Mouse (Mus musculus) cerebral cortex, adult 2 months (tissue): ENCODE data around the gene Tbx2.

Experiments used
- WGBS: fragments of 180-500 bp; shearing (Covaris S2); methylation state at CpG from one replicate; pipeline ENCODE4 v1.1.7; 2018; 5-methylcytosine and 5-hydroxymethylcytosine counted together

Tbx2 gene

DNA sequence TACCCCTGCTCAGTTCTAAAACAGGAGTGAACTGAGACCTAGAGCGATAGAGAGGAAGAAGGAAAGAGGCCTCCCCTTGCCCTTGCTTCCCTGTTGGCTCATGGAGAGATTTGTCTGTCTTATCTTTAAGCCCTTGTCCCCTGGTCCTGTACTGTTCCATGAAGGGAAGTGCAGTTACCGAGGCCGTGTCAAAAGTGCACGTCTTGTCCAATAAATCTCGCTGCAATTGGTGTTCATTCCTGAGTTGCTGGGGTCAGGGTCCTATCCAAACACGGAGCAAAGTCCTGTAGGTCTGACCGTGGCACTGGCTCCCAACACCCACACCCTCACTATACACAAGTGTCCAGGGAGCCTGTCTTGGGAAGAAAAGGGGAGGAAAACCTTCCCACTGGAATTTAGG lies 6.5 kb upstream of the Tbx2 start:
- WGBS: 94% methylated on average over 7 of the region's 7 CpGs

DNA sequence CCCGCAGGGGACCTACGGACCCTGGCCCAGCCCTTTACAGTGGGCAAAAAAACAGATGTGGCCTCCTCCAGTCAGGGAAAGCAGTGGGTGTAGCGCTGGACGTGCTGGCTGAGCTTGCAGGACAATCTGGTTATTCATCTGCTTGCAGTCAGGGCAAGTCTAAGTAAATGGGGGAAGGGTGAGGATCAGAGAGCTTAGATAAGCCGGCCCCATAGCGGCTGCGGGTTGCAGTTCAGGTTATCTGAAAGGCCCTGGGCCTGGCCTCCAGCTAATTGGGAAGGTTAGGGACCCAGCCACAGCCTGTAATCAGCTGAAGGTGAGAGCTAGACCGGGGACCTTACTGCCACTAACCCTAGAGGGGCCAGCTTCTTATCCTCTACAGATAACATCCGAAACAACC lies 5.0 kb upstream of the Tbx2 start:
- WGBS: 66% methylated on average over 9 of the region's 9 CpGs

DNA sequence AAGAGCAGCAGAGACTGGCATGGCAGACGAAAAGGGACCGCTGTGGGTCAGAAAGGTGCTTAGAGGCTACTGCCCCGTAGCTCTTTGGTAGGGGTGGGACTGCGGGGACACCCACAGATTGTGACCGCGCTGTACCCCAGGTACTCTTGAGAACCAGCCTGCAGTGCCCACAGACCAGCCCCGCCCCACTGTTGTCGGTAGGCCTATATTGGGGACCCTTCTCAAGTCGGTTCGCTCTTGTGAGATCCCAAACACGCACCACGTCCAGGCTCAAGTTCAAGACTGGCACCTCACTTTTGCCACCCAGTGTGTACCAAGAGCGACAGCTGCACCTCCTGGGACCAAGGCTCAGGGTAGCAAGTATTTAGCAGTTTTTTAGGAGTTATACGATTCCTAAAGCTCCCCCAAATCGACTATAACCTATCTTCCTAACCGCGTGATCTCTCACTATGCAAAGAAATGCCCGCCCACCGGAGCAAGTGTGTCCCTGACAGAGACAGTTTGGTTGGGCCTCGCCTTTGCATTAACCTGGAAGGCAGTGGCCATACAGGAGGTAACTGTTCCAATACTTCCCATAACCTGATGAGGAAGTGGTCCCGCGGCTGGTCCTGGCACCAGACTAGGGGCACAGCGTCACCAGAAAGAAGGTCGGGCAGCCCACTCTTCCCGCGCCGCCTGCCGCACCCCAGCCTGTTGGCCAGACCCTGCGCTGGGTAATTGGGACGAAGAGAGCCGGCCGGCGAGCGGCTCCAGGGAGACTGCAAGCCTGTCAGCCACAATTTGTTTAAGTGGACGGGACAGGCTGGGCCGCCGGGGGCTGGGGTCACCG lies 3.4 kb upstream of the Tbx2 start:
- 35% methylated on average over 38 of the region's 38 CpGs for WGBS

DNA sequence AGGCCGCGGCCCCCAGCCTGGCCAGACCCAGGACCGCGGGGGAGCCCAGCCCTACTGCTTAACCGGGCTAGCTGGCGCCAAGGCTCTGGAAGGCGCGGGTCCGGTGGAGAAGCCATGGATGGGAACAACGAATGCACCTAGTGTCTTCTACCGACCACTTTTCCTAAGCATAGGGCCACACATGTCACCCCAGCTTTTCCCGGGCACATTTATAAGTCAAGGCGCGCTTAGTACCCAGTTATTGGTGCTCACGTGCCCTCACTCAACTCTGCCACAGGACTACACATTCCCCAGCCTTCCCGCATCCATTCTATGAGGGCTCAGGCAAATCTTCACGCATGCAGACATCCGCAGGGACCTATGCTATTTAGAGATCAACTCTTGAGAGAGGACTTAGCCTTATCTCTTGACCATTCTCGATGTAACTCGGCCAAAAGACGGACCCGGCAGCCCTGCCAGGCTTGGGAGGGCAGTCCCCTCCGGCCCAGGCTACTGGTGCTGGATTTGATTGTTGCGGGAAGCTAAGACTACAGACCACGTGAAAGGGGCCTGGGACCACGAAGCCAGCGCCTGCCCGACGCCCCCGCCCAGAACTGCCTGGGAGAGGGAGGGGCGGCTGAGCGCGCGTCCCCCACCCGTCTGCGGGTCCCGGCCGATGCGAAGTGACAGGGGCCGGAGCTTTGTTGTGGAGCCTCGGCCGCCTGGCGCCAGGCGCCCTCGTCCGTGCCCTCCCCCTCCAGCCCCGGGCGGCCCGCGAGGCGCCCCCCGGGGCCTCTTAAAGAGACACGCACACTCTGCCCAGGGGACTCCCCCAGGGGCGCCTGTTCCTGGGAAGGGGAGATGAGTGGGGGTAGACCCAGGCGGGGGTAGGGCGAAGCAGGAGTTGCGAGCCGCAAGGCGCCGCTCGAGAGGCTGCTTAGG lies 2.6 kb upstream of the Tbx2 start:
- WGBS: 5% methylated on average over 61 of the region's 61 CpGs

DNA sequence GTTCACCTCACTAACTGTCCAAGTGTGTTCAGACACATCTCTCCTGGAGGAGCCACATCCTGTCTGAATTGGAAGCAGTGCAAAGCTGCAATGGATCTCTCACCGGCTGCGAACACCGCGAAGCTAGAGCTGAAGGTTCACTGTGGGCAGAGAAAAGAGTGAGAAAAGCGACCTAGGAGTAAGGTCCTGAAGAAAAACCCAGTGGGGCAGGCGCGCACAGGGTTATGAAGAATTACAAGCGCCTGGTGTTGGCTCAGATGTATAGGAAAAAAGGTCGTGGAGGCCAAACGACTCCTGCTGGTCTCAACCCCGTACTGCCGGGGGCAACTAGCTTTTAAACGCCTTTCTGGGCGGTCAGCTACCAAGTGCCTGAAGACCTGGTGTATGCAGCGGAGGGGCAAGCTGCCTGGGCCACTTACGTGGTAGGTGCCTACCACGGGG lies 1.4 kb upstream of the Tbx2 start:
- 12% methylated on average over 17 of the region's 17 CpGs for WGBS

DNA sequence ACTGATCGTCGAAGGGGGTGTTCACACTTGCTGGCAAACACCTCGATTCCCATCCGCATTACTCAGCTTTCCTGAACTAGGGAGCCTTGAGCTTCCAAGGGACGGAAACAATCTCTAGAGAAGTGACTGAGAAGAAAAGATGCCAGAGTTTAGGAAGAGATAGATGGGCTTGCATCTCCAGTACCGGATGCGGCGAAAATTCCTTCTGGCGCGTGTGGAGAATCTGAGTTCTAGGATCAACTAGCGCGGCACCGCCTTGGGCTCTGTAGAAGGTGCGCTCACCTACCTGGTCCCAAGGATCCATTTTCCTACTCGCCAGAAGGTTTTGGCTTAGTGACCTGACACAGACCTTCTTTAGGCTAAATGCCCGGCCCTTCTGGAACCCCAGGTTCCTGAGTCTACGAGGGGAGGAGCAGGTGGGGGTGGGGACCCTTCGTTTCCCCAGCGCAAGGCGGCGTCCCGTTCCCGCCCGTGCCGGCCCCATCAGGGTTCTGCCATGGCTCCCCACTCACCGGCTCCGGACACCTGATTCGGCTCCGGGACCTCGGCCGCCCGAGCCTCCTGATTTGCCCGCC lies 608 bp upstream of the Tbx2 start:
- WGBS: 5% methylated on average over 33 of the region's 33 CpGs

DNA sequence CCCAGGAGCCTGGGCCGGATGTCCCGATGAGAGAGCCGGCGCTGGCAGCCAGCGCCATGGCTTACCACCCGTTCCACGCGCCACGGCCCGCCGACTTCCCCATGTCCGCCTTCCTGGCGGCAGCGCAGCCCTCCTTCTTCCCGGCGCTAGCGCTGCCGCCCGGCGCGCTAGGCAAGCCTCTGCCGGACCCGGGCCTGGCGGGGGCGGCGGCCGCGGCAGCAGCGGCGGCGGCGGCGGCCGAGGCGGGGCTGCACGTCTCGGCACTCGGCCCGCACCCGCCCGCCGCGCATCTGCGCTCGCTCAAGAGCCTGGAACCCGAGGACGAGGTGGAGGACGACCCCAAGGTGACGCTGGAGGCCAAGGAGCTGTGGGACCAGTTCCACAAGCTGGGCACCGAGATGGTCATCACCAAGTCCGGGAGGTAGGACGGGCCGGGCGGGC lies 750 bp downstream of the Tbx2 start:
- 1% methylated on average over 54 of the region's 54 CpGs for WGBS

DNA sequence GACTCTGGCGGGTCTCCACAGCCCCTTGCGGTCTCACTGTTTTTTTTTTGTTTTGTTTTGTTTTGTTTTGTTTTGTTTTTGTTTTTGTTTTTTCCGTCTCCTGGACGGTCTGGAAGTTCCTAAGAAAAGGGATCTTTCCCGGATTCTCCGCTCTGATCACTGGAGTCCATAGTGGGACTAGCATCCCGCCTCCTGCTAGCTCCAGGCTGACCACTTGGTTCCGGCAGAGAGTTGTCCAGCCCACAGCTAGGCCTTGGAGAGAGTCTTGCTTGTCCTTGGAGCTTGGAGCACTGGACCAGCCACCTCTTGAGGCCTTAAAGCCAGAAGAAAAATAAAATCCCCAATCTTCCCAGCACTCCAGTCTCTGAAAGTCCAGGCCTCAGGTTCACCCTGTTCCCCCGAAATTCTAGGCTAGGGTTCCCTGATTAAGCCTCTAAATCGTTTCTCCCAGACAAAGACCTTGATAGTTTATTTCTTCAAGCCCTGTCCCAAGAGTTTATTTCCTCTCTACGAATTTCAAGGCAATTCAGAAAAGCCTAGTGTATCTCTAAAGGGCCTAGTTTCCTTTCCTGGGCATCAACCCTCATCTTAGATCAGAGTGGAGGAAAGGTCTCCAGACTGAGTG lies 1.5 kb downstream of the Tbx2 start:
- WGBS: 10% methylated on average over 11 of the region's 11 CpGs

DNA sequence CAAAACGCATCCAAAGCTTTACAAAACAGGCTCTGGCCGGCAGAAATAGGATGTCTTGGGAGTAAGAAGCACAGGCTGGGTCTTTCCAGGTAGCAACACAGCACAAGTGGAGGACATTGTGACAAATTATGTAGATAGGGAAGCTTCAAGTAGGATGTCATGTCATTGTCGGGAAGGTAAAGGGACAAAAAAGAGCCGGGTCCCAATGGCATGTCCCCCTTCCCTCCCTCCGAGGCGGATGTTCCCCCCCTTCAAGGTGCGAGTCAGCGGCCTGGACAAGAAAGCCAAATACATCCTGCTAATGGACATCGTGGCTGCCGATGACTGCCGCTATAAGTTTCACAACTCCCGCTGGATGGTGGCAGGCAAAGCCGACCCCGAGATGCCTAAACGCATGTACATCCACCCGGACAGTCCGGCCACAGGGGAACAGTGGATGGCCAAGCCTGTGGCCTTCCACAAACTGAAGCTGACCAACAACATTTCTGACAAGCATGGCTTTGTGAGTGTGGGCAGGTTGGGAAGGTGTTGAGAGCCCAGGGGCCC lies 2.1 kb downstream of the Tbx2 start:
- 20% methylated on average over 16 of the region's 17 CpGs for WGBS

DNA sequence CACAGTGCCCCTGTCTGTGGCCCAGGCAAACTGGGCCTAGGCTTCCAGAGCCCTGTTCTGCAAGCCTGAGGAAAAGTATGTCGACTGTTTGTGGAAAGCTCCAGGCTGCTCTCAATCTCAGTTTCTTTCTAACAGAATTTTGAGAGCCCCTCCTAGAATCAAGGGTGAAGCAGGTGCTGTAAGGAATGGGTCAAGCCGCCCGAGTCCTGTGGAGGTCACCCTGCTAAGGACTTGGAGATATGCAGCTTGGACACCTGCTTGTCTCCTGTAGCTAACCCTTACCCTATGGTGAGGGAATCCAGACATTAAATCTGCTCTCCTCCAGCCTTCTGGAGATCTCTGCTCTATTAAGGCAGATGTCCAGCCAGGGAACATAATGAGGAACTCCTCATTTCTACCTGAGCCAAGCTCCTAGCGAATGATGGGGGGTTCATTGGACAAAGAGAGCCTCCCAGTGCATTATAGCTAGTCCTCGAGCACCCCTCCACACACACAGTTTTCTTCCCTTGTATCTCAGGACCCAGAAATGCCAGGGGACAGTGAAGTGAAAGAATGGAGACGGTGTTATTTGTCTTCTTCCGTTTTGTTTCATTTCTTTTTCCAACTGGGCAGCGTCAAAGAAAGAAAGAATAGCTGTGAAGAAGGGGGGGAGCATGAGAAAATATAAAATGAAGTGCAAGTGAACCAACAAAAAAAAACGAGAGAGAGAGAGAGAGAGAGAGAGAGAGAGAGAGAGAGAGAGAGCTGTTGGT lies 2.8 kb downstream of the Tbx2 start:
- WGBS: 17% methylated on average over 9 of the region's 9 CpGs

DNA sequence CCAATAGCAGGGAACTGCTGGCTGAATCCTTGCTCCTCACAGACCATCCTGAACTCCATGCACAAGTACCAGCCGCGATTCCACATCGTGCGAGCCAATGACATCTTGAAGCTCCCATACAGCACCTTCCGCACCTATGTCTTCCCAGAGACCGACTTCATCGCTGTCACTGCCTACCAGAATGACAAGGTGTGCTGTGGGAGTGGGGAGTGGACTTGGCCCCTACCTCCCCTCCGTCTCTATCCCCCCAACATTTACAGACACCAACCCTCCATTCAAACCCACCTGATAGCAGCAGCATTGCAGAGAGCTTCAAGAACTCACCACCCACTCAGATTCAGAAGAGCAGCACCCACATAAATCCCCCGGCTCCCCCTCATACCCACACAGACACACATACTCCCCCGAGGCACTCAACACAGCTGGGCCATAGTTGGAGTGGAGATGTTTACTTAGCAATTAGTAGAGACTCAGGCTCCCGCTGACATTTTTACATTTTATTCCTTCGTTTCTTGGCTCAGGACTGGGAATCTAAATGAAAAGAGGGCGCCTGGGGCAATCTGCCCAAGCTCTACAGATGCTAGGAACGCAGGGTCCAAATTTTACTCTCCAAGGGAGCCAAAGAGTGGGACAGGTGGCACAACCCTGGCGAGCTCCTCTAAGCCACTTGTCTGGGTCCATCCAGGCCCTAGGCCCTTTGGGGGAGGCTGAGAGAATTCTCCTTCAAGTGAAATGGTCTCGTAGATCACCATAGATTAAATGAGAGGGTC lies 3.6 kb downstream of the Tbx2 start:
- WGBS: 14% methylated on average over 16 of the region's 16 CpGs

DNA sequence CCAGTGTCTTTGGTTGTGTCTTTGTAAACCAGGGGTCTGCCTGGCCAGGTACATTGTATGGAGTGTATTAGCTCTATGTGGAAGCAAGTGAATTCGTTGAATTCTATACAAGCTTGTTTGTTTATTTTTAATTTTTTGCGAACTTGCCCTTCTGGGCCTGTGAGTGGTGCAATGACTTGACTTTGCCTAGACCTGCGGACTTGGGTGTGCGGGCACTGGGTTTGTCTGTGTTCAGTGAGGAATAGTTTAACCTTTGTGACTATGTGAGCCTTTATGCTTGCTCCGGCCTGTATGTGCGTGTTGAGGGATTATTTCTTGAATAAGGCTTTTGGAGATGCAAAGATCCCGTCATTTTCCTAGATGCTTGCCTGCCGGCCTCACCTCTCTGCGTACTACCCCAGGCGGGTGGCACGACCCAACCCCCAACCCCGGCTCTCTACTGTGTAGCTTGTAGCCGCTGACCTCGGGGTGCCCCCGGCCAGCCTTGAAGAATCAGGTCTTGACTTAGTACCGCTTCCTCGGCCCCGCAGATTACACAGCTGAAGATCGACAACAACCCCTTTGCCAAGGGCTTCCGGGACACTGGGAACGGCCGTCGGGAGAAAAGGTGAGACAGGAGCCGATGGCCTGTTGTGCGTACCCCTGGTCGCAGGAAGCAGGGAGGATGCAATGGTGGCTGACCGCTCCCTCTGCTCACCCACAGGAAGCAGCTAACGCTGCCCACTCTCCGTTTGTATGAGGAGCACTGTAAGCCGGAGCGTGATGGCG lies 4.4 kb downstream of the Tbx2 start:
- 8% methylated on average over 32 of the region's 32 CpGs for WGBS

DNA sequence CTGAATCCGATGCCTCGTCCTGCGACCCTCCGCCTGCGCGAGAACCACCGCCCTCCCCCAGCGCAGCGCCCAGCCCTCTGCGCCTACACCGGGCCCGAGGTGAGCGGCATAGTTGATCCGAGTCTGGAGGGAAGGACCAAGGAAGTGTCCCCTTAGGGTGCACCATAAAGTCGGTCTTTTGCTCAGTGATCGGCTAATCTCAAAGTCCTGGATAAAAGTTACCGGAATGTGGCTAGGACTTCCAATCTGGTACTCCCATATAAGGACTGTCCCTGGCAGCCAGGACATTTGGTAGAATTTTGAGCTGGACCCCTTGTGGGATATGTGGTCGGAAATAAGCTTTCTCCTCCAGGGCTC lies 4.9 kb downstream of the Tbx2 start:
- WGBS: 6% methylated on average over 18 of the region's 18 CpGs

DNA sequence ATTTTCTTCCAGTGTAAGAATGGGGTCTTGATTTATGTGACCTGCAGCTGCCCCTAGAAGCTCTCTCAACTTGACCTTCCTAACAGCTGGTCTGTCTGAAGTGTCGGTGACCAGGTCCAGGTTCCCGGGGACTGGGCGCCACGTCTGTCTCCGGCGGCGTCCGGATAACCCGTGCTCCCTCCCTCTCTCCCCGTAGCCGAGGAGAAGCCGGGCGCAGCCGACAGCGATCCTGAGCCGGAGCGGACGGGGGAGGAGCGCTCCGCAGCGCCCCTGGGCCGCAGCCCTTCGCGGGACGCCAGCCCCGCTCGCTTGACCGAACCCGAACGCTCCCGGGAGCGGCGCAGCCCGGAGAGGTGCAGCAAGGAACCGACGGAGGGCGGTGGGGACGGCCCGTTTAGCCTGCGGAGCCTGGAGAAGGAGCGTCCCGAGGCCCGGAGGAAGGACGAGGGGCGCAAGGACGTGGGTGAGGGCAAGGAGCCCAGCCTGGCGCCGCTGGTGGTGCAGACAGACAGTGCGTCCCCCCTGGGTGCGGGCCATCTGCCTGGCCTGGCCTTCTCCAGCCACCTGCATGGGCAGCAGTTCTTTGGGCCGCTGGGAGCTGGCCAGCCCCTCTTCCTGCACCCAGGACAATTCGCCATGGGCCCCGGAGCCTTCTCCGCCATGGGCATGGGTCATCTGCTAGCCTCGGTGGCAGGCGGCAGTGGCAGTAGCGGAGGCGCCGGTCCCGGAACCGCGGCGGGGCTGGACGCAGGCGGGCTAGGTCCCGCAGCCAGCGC lies 5.5 kb downstream of the Tbx2 start:
- WGBS: 4% methylated on average over 64 of the region's 67 CpGs

DNA sequence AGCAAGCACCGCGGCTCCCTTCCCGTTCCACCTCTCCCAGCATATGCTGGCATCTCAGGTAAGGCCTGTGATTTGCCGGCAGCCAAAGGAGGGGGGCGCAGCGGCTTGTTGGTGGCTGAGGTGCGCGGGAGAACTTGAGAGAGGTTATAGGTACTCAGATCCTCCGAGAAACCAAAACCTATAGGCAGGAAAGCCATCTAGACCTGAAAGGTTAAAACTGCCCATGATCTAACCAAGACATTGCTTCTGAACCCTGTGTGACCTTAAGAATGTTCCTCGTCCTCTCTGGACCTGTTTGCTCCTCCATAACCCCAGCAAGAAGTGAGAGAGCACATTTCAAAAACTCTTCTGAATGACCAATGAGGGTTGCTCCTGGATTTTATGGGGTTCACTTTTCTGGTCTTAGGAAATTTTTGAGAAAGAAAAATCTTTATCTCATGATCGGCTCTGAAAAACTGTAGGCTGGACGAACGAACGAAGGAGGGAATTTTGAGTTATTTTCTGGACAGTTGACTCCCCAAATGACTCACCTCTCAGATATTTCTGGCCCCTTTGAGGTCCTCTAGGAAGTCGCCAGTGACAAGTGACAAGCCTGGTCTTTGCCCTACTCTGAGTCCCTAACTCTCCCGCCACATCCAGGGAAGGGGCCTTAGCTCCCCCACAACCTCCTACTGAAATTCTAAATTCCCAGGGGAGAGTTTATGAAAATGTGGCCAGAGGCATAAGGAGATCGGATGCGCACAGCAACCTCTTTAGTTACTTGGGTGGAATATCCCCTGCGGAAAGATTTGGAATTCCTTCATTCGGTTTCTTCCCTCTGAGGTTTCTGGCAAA lies 6.3 kb downstream of the Tbx2 start:
- WGBS: 29% methylated on average over 20 of the region's 20 CpGs

DNA sequence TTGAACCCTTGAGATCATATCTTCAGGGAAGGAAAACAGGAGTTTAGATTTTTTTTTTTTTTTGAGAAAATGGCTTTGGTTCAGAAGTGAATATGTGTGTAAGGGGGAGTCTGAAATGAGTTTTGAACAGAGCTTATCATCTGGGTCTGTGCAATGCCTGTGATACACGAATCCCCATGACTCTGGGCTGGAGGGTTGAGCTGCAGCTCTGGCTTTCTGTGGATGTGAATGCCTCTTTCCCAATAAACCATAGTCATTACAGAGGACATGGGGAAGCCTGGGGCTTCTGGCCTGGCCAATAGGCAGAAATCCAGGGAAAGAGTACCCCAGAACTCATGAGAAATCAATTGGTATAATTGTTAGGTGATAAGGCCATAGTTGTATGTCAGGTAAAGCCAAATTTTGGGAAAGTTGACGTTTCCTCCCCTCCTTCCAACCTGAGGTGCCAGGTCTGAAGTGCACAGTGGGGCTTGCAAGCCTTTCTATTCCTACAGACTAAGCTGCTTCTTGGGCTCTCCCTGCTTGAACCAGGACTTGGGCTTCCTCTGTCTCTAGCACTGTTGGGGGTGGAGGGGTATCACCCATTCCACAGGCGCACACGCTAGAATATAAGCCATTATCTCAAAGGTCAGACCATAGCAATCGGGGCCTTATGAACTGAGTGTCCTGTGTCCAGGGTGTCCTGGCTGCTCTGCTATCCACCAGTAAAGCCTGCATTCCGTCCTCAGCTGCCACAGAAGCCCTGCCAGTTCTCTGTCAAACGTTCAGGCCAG lies 7.1 kb downstream of the Tbx2 start:
- WGBS: 53% methylated on average over 7 of the region's 7 CpGs
